Mouse (Mus musculus): ENCODE results near the gene Sirt3. TPM values are rescaled to one million over a fixed set of nuclear protein-coding genes. Genes with fewer than 3 reads are reported as not detected.
"Not testable (repeated sequence)": the region's sequence is repeated elsewhere in the genome, so short reads cannot be mapped to it uniquely, and the experiment has no call there.

The Sirt3 gene
- polyA plus RNA-seq, 1 experiment from 2014 or later = 19.9 TPM

DNA sequence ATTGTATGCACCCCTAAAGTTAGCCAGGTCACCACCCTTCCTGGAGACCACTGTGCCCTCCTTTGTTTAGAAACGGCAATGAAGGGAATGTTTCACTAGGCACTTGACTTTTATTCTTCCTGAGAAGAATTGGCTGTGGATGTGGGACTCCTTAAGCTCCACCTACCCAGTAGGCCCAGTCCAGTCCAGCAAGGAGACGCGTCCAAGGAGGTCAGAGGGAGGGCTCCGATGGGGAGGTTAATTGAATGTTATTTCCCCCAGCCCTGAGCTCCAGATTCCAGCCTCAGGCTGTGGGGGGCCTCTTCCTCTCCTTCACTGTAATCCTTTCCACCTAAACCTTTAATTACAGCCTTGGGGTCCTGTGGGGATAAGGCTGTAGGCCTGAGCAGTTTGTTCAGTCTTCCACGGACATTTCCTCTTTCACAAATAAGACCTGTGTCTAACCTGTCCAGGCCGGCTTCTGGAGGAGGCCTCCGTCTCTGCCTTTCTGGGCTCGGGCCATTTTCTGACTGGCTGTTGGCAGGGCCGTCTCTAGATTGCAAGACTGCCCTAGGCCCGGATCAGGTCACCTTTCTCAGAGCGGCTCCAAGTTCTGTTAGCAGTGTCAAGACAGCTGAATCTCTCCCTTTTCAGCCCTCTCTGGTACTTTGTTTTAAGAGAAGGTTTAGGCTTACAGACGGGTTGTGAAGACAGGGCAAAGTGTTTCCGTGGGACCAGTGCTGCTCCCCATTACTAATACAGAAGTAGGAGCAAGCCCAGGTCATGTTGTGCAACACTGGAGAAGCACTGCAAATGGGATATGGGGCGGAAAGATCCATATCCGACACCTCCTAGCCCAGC lies 20.1 kb upstream of the Sirt3 start:
- ATAC-seq (replicated peaks; ENCODE audit: low FRiP score) (no peak), DNase-seq (ENCODE audit: low spot score) (no peak)
- Histone ChIP-seq H3K4me1 (replicated peaks; ENCODE audit: control insufficient read depth, insufficient read depth, low read length) (no peaks in the 10 kb centered on the region; the same call in 1 of the 2 replicates), H3K36me3 (ENCODE audit: control insufficient read depth, insufficient read depth, low read length) (peaks cover 14% of the 10 kb centered on the region), H3K27me3 (replicated peaks; ENCODE audit: control insufficient read depth, insufficient read depth, low read length) (no peaks in the 10 kb centered on the region), H3K9me3 (ENCODE audit: control insufficient read depth, low read length) (no peaks in the 10 kb centered on the region), H3K27ac (ENCODE audit: low read depth, low read length) (no peak overlapping the region), H3K9ac (ENCODE audit: low read depth, low read length) (no peak overlapping the region), H3K4me3 (ENCODE audit: low read depth, low read length) (no peak overlapping the region), H3K4me2 (no peak overlapping the region)
- WGBS = 80% methylated on average over 15 of the region's 15 CpGs

DNA sequence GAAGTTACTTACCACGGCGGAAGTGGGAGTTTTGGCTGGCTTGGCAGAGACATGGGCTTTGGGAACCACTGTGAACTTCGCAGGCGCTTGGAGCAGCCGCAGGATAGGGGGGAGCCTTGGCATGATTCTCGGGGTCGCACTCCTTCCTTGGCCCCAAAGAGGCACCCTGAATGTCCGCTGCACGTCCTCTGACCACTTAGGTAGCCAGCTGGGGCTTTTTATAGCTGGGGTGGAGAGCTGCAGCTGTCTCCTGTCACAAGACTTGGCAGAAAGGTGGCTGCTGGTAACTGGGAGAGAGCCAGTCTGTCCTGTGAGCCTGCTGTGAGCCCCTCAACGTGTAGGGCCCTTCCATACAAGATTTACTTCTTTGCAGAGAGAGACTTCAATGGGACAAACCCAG lies 18.1 kb upstream of the Sirt3 start, which contains the start of gene Cox8b:
Gene Cox8b, minus strand, starts transcription at position 227 of the 400 bp plus-strand sequence.
- Histone ChIP-seq H3K9ac (ENCODE audit: low read depth, low read length) (no peak within 1 kb of the TSS), H3K4me1 (replicated peaks; ENCODE audit: control insufficient read depth, insufficient read depth, low read length) (no peaks in the 10 kb centered on the region), H3K27ac (ENCODE audit: low read depth, low read length) (no peak within 1 kb of the TSS), H3K4me2 (no peak within 1 kb of the TSS), H3K4me3 (ENCODE audit: low read depth, low read length) (no peak within 1 kb of the TSS), H3K9me3 (ENCODE audit: control insufficient read depth, low read length) (no peaks in the 10 kb centered on the region), H3K36me3 (ENCODE audit: control insufficient read depth, insufficient read depth, low read length) (peaks cover 16% of the 10 kb centered on the region), H3K27me3 (replicated peaks; ENCODE audit: control insufficient read depth, insufficient read depth, low read length) (no peaks in the 10 kb centered on the region)
- DNase-seq (ENCODE audit: low spot score) = no peak
- ATAC-seq (replicated peaks; ENCODE audit: low FRiP score) = no peak
- WGBS = 77% methylated on average over 10 of the region's 10 CpGs

DNA sequence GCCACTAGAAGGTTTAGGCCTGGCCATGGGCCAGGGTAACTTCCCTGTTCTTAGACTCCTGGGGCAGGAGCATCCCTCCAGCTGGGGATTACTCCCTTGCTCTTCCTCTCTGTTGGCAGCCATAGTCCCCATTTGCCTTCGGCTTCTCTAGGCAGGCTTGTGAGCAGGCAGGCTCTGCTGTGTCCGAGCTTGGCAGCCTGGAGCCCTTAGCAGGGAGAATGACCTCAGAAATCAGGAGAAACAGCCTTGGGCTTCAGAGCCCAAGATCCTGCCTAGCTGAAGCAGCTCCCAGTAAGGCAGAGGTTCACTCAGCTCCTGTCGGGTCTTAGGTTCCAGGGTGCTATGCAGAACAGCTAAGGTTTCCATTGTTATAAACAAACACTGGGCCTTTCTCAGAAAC lies 17.0 kb upstream of the Sirt3 start:
- Histone ChIP-seq H3K9ac (ENCODE audit: low read depth, low read length) (no peak overlapping the region), H3K4me3 (ENCODE audit: low read depth, low read length) (no peak overlapping the region), H3K36me3 (ENCODE audit: control insufficient read depth, insufficient read depth, low read length) (peaks cover 21% of the 10 kb centered on the region), H3K9me3 (ENCODE audit: control insufficient read depth, low read length) (no peaks in the 10 kb centered on the region), H3K27me3 (replicated peaks; ENCODE audit: control insufficient read depth, insufficient read depth, low read length) (no peaks in the 10 kb centered on the region), H3K4me2 (no peak overlapping the region), H3K4me1 (replicated peaks; ENCODE audit: control insufficient read depth, insufficient read depth, low read length) (no peaks in the 10 kb centered on the region), H3K27ac (ENCODE audit: low read depth, low read length) (no peak overlapping the region)
- DNase-seq (ENCODE audit: low spot score) (no peak), ATAC-seq (replicated peaks; ENCODE audit: low FRiP score) (no peak)
- WGBS = 82% methylated on average over 3 of the region's 3 CpGs

DNA sequence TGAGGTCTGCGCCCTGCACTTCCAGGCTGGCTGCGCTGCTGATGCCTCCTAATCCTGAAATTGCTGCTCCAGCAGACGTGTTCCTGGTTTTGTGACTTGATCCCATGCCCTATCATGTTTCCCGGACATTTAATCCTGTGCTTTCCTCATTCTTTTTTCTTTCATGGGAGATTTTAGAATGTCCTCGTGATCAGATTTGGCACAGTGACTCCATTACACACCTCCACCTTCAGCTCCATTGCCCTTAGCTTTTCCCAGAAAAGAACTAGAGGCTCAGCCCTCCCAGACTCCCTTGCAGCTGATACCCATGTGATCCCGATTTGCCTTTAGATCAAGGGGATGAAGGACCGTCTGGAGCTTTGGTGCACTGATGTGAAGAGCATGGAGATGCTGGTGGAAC lies 15.8 kb upstream of the Sirt3 start:
- H3K36me3 ChIP-seq (ENCODE audit: control insufficient read depth, insufficient read depth, low read length) = peaks cover 25% of the 10 kb centered on the region
- no peak overlapping the region for H3K4me2 ChIP-seq
- ATAC-seq (replicated peaks; ENCODE audit: low FRiP score) = no peak
- no peak overlapping the region for H3K9ac ChIP-seq (ENCODE audit: low read depth, low read length)
- no peaks in the 10 kb centered on the region for H3K9me3 ChIP-seq (ENCODE audit: control insufficient read depth, low read length)
- H3K27ac ChIP-seq (ENCODE audit: low read depth, low read length) = no peak overlapping the region
- no peaks in the 10 kb centered on the region for H3K27me3 ChIP-seq (replicated peaks; ENCODE audit: control insufficient read depth, insufficient read depth, low read length)
- no peaks in the 10 kb centered on the region for H3K4me1 ChIP-seq (replicated peaks; ENCODE audit: control insufficient read depth, insufficient read depth, low read length)
- H3K4me3 ChIP-seq (ENCODE audit: low read depth, low read length) = no peak overlapping the region
- DNase-seq (ENCODE audit: low spot score) = no peak
- WGBS = 87% methylated on average over 7 of the region's 7 CpGs

DNA sequence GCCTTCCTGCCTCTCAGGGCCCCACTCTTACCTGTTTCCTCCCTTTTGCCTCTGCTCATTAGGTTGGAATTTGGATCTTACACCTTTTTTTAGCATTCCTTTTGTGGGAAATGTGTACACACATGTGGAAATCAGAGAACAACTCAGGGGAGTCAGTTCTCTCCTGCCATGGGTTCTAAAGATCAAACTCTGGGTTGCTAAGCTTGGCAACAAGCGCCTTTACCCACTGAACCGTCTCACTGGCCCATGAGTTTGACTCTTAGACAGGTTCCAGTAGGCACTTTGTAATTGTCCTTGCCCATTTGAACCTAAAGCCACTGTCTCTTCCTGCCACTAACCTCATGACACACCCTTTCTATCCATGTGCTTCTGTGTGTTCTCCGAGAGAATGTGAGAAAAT lies 12.5 kb upstream of the Sirt3 start:
- peaks cover 39% of the 10 kb centered on the region for H3K36me3 ChIP-seq (ENCODE audit: control insufficient read depth, insufficient read depth, low read length)
- no peak overlapping the region for H3K27ac ChIP-seq (ENCODE audit: low read depth, low read length)
- H3K4me1 ChIP-seq (replicated peaks; ENCODE audit: control insufficient read depth, insufficient read depth, low read length) = no peaks in the 10 kb centered on the region
- no peaks in the 10 kb centered on the region for H3K27me3 ChIP-seq (replicated peaks; ENCODE audit: control insufficient read depth, insufficient read depth, low read length)
- no peak overlapping the region for H3K4me2 ChIP-seq
- ATAC-seq (replicated peaks; ENCODE audit: low FRiP score) (no peak), DNase-seq (ENCODE audit: low spot score) (no peak)
- no peaks in the 10 kb centered on the region for H3K9me3 ChIP-seq (ENCODE audit: control insufficient read depth, low read length)
- no peak overlapping the region for H3K4me3 ChIP-seq (ENCODE audit: low read depth, low read length)
- whole genome bisulfite sequencing = 92% methylated on average over 3 of the region's 3 CpGs
- no peak overlapping the region for H3K9ac ChIP-seq (ENCODE audit: low read depth, low read length)

DNA sequence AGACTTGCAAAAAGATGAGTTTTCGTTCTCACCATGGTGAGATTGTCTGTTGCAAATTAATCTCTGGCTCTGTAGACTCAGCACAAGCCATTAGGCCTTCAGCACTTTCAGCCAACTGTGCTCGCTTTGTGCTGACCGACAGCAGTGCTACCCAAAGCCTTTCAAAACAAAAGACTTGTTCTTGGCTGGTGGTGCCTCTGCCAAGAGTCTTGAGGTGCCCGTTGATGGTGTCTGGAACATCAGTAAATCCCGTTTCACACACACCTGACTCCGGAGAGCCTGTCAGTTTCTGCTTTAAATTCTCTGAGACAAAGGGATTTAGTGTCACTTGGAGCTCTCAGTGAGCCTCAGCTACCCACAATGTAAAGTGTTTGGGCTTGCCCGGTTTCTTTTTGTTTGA lies 11.9 kb upstream of the Sirt3 start:
- DNase-seq (ENCODE audit: low spot score) = no peak
- H3K27me3 ChIP-seq (replicated peaks; ENCODE audit: control insufficient read depth, insufficient read depth, low read length) = no peaks in the 10 kb centered on the region
- H3K4me3 ChIP-seq (ENCODE audit: low read depth, low read length) = no peak overlapping the region
- no peak overlapping the region for H3K27ac ChIP-seq (ENCODE audit: low read depth, low read length)
- peaks cover 39% of the 10 kb centered on the region for H3K36me3 ChIP-seq (ENCODE audit: control insufficient read depth, insufficient read depth, low read length)
- no peaks in the 10 kb centered on the region for H3K9me3 ChIP-seq (ENCODE audit: control insufficient read depth, low read length)
- no peak for ATAC-seq (replicated peaks; ENCODE audit: low FRiP score)
- no peak overlapping the region for H3K4me2 ChIP-seq
- no peaks in the 10 kb centered on the region for H3K4me1 ChIP-seq (replicated peaks; ENCODE audit: control insufficient read depth, insufficient read depth, low read length)
- H3K9ac ChIP-seq (ENCODE audit: low read depth, low read length) = no peak overlapping the region
- WGBS = 92% methylated on average over 7 of the region's 7 CpGs

DNA sequence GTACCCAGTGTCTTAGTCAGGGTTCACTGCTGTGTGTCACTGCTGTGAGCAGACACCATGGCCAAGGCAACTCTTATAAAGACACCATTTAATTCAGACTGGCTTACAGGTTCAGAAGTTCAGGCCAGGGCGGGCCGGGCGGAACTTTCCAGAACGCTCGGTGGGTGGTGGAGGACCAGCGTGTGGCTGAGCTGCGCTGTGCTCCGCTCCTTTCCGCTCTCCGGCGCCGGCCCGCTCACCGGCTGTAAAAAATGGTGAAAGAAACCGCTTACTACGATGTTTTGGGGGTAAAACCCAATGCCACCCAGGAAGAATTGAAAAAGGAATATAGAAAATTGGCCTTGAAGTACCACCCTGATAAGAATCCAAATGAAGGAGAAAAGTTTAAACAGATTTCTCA lies 8.5 kb upstream of the Sirt3 start:
- 94% methylated on average over 16 of the region's 16 CpGs for WGBS
- not testable (repeated sequence) for H3K4me1 ChIP-seq (replicated peaks; ENCODE audit: control insufficient read depth, insufficient read depth, low read length); H3K4me2 ChIP-seq; ATAC-seq (replicated peaks; ENCODE audit: low FRiP score); H3K9ac ChIP-seq (ENCODE audit: low read depth, low read length); H3K27me3 ChIP-seq (replicated peaks; ENCODE audit: control insufficient read depth, insufficient read depth, low read length); H3K4me3 ChIP-seq (ENCODE audit: low read depth, low read length); H3K27ac ChIP-seq (ENCODE audit: low read depth, low read length); H3K9me3 ChIP-seq (ENCODE audit: control insufficient read depth, low read length); DNase-seq (ENCODE audit: low spot score)
- peaks cover 33% of the 10 kb centered on the region for H3K36me3 ChIP-seq (ENCODE audit: control insufficient read depth, insufficient read depth, low read length)

DNA sequence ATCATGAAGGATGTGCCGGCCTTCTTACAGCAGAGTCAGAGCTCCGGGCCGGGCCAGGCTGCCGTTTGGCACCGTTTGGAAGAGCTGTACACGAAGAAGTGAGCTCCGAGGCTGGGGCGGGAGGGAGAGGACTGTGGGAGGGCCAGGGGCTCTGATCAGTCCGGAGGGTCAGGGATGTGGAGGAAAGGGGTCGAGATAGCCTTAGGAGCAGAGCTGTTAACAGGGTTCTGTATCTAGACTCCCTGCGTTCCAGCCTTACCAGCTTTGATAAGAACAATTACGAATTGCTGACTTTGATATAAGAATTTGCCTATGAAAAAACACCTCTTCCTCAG lies 327 bp upstream of the Sirt3 start:
- WGBS = under 1% methylated on average over 12 of the region's 12 CpGs
- H3K4me2 ChIP-seq = peak overlapping the region; percentile 95
- H3K4me1 ChIP-seq (replicated peaks; ENCODE audit: control insufficient read depth, insufficient read depth, low read length) = peaks cover 29% of the 10 kb centered on the region
- peak overlapping the region; percentile 72 for H3K9ac ChIP-seq (ENCODE audit: low read depth, low read length)
- peaks cover 4% of the 10 kb centered on the region; the same call in 1 of the 2 replicates for H3K36me3 ChIP-seq (ENCODE audit: control insufficient read depth, insufficient read depth, low read length)
- peak overlapping the region; percentile 85 for H3K4me3 ChIP-seq (ENCODE audit: low read depth, low read length)
- ATAC-seq (replicated peaks; ENCODE audit: low FRiP score) (peak; percentile 41), DNase-seq (ENCODE audit: low spot score) (no peak)
- H3K27ac ChIP-seq (ENCODE audit: low read depth, low read length) = peak overlapping the region; percentile 91
- no peaks in the 10 kb centered on the region for H3K9me3 ChIP-seq (ENCODE audit: control insufficient read depth, low read length)
- H3K27me3 ChIP-seq (replicated peaks; ENCODE audit: control insufficient read depth, insufficient read depth, low read length) = no peaks in the 10 kb centered on the region

DNA sequence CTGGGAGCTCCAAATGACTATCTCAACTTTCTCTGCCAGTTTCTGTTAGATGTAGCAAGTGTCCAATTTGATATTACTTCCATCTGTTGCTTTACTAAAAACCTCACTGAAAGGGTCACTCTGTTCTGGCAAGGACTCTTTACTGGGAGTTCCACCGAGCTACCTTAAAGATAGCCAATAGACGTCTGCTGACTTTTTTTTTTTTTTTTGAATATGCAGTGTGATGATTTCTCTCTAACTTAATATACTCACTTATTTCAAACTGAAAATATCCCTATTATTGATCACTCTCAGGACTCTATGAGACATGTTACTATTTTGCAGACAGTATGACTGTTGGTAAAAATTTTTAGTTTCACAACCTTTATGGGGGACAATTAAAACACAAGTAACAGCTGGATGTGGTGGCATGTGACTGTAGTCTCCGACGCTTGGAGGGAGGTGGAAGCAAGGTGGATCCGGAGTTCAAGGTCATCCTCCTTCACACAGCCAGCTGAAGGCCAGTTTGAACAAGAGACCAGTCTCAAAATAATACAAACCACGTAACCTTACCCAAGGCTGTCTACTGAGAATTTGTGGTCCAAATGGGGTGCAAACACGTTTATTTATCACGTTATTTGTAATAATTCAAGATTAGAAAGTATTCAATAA lies 1.1 kb downstream of the Sirt3 start:
- Histone ChIP-seq H3K27me3 (replicated peaks; ENCODE audit: control insufficient read depth, insufficient read depth, low read length) (no peaks in the 10 kb centered on the region), H3K4me2 (peak overlapping the region; percentile 95), H3K27ac (ENCODE audit: low read depth, low read length) (peak overlapping the region; percentile 91), H3K9me3 (ENCODE audit: control insufficient read depth, low read length) (no peaks in the 10 kb centered on the region), H3K4me1 (replicated peaks; ENCODE audit: control insufficient read depth, insufficient read depth, low read length) (peaks cover 29% of the 10 kb centered on the region), H3K4me3 (ENCODE audit: low read depth, low read length) (peak overlapping the region; percentile 85), H3K9ac (ENCODE audit: low read depth, low read length) (peak overlapping the region; percentile 72), H3K36me3 (ENCODE audit: control insufficient read depth, insufficient read depth, low read length) (0 out of 2 replicates have a peak, but pooled peaks cover 4% of the 10 kb centered on the region)
- 20% methylated on average over 8 of the region's 8 CpGs for WGBS
- DNase-seq (ENCODE audit: low spot score) (no peak), ATAC-seq (replicated peaks; ENCODE audit: low FRiP score) (no peak)
